Mouse (Mus musculus) natural killer cell, adult 2 months (primary cell): ENCODE measurements around the gene St5.
A peak's percentile ranks its signal among the peaks of the same experiment; 100 is the strongest.

Source experiments
- DNase-seq, 2 experiments: peaks; one replicate each; pipeline ENCODE4 v3.0.0; 2022; ENCODE audit warnings: low spot score in 2 of 2

Gene St5

DNA sequence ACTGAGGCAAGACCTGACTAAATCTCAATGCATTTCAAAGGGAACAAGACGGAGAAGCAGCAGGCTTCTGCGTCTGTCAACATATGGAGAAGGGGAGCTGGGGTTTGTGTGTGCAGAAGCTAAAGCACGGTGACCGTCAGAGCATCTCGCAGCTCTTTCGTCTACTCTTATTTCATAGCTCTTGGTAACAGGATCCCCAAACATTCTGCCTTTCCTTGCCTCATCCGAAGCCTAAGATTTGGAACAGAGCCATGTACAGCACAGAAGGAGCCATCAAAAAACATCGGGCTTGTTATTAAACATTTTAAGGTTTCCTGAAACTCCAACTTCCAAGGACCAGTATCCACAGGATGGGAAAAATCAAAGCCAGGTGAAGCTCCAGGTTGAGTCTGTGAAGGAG, 62.3 kb downstream of the St5 start:
- DNase-seq, result no peak

DNA sequence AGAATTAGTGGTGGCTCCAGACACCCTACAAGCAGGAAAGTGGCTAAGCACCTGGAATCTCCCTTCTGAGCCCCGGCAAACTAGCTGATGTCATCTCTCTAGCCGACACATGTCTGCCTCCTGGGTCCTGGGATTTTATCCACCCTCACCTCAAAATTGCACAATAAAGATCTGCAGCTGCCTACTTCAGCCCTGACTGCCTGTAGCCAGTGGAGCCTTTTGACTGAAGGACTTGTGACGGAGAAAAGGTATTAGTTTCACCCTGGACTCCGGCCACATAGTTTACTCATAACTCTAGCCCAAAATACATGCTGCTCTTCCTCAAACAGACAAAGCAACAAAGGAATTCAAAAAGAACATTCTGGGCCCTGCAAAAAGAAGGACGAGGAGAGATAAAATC, 66.0 kb downstream of the St5 start:
- DNase-seq, result no peak

DNA sequence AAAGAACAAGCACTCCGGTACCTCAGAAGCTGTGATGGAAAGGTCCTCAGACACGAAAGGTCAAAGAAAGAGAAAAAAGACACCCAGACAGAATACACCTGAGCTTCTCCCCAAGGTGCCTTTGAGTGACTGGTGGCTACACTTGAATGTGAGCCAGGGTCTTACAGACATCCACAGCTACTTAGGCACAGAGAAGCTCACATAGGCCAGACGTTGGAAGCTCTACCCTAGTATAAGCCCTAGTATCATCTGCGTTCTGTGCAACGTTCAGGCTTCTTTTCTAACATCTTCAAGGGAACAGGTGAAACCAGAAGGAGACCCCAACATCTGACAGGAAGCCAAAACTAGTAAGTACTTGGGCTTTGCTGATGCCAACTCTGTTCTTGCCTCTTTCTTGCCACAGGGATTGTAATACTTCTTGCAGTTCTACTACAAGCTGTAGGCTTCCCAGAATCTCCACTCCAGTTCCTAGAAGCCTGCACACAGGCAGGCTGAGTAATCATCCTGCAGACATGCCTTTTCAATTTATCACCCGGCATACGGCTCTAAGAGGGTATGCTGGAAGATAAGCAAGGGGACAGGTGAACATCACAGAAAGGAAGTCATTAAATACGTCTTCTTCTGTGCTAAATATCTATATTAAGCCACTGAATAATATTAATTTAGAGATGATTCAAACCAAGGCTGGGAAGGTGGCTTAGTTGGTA, 67.2 kb downstream of the St5 start:
- no peak for DNase-seq

DNA sequence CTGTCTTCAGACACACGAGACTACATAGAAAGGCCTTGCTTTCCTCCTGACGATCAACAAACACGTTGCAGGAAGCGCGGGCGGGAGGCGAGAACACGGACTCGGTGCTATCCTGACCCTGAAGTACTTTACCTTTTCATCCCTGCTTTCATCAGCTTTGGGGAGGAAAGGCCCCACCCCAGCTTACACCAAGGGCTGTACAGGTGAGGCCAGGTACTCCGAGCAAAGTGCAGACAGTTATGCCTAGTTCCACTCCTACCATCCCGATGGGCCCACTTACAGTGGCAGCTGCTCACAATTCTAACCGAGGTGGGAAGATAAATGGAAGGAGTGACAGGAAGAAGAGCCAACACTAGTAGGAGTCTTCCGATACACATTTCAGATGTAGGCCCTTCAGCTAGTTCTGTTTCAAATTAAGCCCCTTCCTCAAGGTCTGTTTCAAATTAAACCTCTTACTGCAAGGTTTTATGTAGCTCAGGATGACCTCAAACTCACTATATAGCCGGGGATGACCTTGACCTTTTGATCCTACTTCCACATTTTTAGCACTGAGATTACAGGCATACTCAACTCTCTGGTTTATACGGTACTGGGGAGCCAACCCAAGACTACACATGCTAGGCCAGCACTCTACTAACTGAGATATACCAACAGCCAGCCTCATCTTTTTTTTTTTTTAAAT, 69.9 kb downstream of the St5 start:
- DNase-seq, result no peak

DNA sequence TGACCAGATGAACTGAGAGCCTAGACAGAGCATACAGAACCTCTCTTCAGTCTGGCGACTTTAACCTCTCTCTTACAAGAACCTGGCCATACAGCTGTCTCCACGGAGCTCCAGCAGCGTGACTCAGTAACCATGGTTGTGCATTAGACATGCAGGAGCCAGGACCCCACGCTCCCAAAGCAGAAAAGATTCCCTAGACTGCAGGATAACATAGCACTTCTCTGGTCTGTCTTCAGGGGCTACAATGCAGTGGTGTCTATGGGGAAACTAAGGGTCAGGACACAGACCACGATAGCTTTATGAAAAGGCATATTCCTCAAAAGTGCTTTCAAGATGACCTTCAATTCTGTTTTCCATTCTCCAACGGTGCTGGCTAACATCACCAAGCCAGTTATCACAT, 72.1 kb downstream of the St5 start:
- DNase-seq, result no peak

DNA sequence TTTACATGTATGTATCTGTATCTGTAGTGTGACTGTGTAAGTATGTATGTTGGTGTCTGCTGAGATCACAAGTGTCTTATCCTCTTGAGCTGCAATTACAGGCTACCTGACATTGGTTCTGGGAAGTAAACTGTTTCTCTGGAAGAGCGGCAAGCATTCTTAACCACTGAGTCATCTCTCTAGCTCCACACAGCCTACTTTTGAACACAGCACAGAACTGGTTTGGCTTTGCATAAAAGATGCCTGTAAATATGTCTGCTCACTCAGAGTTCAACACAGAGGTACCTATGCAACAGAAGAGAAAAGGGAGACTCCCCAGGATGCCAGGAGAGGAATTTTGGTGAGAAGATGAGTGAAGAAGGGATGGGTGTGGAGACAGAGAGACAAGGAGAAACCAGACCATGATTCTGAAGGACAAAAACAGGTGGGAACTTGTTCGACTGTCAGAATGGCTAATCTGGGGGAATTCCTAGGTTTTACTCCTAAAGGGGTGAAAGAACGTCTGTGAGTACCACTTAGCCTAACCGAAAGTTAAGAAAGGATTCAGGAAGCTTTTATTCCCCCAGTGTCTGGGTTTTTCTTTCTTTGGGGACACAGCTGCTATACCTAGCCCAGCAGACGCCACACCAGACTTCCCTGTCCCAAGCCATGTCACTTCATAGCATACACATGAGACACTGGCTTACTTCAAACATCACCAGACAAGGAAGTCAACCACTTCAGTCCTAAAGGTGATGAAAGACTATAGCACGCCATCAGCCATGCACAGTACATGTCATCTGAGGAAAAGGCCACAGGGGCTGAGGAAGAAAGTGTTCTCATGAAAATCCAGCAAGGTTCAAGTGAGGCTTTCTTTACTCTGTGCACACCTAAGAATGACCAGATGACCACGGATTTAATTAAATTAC, 73.3 kb downstream of the St5 start:
- no peak for DNase-seq

DNA sequence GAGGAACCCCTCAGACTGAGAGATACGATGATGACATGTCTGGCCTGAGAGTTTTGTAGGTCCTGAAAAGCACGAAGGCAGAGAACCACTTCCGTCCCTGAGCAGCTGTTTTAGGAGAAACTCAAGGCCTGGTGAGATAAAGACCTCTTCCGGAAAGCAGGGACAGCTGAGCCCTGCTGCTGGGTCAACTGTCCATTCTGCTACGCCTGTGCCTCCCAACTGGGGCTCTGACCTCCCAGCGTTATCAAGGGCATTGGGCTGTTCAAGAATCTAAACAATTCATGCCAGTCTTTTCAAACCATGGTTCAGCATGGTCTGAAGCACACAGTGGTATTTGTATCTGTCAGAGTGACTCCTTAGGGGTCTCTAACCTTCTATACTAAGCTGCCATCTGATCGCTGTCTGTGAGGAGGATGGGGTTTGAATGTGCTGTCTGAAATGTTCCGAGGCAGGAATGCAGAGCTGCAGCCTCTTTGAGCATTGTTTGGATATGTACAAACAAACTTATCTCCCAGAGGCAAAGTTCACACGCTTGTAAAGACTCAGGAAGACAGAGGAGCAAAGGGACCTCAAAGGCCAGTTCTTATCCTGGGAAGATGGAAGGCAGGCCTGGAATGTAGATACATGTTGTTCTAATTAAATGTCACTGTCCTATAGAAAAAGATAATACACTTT, 74.3 kb downstream of the St5 start:
- DNase-seq, result no peak

DNA sequence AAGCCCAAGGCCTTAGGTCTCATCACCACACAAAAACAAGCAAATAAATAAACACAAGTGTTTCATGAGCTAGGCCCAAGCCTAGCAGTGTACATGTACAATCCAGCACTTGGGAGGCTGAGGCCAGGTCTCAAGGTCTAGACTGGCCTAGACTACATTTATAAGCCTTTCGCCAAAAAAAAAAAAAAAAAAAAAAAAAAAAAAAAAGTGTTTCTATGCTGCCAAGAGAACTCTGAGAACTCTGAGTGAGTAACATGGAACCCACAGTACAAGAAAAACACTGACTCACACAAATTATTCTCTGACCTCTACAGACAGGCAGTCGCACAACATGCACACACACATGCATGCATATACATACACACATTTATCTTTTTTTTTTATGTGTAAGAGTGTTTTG, 75.6 kb downstream of the St5 start:
- DNase-seq, result no peak

DNA sequence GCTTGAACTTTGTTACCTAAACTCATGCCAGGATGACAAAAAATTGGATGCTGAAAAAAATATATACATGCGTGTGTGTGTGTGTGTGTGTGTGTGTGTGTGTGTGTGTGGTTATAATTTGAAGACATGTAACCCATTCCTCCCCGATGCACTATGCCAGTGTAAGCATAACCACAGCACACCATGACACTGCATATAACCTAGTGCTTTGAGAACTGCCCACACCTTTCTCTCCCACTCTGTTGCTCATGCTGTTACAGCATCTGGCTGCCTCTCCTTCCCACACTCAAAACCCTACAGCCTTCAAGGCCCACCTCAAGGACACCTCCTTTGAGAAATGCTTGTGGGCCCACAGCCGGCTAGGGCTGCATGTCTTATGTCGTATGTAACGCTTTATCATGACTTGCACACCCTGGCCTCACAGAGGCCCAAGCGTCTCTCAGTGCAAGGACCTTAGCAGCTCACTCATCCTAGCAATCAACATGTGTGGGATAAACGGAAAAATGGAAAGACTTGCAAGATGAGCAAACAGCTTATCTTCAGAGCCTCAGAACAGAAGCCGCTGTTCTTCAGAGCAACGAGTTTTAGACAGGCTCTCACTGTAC, 81.1 kb downstream of the St5 start:
- DNase-seq, result no peak

DNA sequence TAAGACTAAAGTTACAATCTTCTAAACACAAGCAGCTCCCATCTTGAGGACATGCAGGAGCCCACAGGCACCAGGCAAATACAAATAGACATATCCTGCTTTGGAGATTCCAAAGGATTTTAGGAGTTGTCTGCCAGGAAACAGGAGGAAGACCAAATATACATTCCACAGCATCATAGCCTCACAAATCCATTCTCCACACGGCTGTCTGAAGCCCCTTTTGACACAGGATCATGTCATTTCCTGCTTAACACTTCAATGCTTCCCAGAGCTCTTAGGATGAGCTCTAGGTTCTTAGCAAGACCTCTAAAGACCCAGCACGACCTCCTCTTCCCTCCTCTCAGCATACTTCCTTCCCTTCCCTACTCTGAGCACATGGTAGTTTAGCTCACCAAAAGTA, 82.4 kb downstream of the St5 start:
- DNase-seq, result no peak

DNA sequence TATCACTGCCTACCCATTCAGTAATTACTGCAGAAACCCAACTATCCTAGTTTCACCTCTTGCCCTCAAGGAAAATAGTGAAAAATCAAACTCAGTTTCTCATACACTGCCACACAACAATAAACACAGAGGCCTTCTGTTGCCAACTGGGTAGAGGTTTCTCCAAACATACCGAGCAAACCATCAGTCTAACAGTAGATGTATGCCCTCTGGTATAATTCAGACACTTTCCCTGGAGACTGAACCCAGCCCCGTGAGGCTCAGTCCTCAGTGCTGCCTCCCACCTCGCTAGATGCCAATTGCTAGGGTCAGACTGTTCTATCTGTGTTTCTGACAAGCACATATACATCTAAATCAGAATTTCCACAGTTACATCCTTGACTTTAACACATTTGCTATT, 83.1 kb downstream of the St5 start:
- DNase-seq, result no peak

DNA sequence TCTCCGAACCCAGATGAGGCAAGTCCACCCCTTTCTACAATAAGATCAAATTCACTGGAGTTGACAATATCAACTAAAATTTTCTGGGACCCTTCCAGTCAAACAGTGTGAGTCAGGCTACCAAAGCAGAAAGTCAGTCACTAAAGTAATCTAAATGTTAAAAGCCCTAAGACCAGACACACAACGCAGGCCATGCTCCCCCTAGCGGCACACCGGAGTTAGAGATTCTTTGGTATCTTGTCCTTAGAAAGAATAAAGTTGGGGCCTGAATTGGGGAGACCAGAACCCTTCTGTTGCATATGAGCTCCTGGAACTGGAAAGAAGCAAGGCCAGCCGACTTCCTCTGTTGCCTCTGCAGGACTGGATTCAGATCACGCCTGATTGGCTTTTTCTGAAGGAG, 84.7 kb downstream of the St5 start:
- peak; percentile 47 to 61 for DNase-seq

DNA sequence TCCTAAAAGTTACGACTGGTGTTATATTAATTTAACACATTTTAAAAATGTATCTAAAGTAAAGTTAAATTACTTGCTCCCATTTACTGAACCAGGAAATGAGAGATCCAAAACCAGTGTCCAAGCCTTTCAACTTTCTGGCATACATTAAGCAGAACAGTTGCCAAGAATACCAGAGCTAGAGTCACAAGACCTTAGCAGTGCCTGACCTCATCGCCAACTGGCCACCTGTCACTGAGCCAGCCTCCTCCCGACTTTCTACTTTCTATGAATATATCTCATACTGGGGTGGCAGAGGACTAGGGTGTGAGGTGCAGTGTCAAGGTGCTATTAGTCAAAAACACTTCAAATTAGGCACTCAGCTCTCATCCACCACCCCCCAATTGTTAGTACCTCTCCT, 85.6 kb downstream of the St5 start:
- DNase-seq, result no peak

DNA sequence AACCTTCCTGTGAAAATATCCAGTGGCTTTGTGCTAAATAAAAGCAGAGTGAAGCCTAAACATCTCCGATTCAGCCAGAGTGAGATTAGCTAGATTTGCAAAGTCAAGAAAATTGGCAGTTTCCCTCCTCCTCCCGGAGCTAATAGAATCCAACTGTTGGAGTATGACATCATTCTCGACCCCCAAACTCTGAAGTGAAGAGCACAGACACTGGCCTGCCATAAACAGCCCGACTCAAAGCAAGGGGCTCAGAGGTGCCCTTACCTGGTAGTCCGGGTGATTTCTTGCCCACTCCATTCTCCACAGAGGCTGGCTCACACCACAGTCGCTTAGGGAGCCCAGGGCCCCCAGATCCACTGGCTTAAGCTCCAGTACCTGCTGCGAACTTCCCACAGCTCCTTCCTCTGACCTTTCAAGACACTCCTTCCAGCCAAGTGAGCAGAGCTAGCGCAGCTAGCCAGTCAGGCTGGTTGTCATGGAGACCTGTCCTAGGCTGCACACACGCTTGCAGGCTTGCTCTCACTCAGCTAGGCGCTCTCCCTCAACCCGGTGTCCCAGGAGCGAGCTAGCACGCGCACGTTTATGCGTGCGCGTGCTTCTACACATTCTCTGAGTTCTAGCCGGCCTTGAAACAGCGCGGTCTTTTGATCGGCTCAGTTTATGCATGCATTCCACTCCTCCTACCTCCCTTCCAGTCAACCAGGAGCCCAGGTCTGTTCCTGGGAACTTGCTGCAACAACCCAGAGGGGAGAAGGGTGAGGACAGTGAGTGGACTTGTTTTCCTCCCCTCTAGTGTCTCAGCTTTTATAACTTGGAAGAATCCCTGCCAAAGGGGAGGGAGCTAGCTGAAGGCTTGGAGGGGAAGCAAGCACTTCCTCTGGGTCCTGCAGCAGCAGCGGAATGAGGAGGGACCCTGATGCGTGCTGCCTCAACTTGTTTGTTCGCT, 87.1 kb downstream of the St5 start:
- DNase-seq, result peak in 1 of 2 experiments; percentile 7

DNA sequence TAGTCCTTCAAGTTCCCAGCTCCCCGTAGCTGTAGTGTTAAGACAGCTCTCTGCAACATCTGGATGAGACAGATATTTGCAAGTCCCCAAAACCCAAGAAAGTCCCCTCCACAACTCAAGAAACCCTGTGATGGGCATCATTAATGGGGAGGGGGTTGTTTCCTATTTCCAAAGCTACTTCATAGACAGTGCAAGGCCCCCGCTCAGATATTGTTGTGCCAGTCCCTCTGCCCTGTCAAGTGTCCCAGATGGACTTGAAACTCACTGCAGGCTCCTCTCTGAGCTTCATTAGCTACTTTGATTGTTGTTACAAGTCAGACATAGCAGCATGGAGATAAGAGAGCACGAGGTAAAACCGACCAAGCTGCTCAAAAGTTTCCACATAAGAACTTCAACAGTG, 87.8 kb downstream of the St5 start:
- no peak for DNase-seq

DNA sequence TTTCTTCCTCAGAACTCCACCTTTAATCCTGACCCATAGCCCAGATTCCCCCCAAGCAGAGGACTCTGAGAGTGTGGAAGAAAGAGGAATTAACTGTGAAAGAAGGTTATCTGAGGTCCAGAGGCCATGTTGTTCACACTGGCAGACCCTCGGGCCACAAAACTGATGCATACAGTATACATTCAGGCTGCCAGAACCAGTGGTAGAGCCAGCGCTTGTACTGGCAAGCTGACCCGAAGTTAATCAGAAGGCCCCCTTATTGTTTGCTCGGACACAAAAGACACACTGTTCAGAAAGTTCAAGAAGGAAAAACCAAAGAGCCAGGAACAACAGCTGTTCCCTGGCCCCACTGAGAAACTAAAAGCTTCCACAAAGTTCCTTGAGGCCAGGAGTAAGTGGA, 88.5 kb downstream of the St5 start:
- DNase-seq, result no peak

DNA sequence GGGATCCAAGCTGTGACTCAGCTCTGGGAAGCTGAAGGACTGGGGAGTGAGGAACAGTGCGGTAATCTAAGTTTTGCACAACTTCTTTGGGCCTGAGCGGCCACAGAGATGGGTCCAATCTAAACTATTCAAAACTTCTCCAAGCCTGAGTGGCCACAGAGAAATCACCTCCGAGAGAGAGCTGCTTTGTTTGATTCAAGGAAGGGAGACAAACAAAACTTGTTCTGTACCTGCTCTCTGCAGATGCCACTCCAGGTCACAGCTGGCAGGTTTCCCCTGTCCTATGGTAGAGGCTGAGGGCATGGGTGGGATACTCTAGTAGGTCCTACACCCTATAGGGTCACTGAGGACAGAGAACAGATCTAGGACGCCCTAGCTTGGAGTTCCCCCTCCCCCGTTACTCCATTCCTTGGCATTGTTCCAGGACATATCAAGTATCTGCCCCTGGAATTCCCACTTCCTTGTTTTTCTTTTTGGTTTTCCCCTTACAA, 89.8 kb downstream of the St5 start:
- no peak for DNase-seq

DNA sequence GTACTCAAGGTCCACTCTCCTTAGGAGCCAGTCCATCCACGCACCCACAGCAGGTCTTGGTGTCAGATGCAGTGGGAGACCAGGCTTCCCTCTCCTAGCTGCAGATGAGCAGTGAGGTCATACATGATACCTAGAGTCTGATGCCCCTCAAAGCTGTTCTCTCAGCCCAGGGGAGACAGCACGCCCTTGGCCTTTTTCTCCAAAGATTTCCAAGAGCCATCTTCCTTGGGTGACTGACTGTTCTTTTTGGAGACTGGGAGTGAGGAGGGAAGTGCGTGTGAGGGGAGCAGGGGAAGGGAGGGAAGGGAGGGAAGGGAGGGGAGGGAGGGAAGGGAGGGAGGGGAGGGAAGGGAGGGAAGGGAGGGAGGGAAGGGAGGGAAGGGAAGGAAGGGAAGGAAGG, 90.4 kb downstream of the St5 start:
- DNase-seq, result no peak

DNA sequence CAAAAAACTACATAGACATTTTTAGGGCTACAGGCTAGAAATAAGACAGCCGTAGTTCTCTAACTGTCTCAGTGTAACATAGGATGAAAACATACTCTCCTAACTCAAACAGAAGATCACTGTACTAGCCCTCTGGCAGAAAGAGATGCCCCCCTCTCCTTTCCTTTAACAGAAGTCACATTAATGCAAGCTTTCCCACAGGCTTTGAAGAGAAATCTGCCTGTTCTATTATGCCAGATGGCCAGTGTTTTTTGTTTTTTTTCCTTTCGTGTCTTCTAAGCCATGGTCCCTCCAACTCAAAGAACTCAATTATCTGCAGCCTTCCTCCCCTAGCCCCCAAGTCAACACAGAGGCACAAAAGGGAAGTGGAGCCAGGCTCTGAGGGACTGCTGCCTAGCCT, 90.9 kb downstream of the St5 start:
- no peak for DNase-seq

DNA sequence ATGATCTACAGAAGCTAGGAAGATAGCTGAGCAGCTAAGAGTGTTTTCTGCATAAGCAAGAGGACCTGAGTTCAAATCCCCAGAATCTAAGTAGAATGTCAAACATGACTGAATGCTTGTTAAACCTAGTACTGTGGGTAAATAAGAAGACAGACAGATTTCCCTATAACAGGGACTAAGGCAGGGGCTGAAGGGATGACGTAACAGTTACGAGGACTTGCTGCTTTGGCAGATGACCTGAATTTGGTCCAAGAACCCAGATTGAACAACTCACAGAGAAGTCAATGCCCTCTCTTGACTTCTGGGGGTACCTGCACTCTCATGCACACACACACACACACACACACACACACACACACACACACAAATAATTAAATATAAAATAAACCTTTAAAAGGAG, 93.1 kb downstream of the St5 start:
- no peak for DNase-seq
